Mouse (Mus musculus) midbrain, embryonic 16.5 days (tissue): ENCODE measurements around the gene Cfap54. TPM values are rescaled to one million over a fixed set of nuclear protein-coding genes. Genes with fewer than 3 reads are reported as not detected.

Experiments
- ATAC-seq: fragments of 200-750 bp; cut with Nextera tagmentation; 2 replicates; pipeline ENCODE4 v1.8.0; 2017; ENCODE audit warnings: moderate TSS enrichment
- H3K27ac ChIP-seq: fragments of 300-500 bp; sonication (generic); 2 replicates; pipeline ENCODE4 v1.5.1; 2014; ENCODE audit warnings: mild to moderate bottlenecking, low read length, mixed read lengths
- H3K27me3 ChIP-seq: fragments of 300-500 bp; sonication (generic); 2 replicates; pipeline ENCODE4 v1.6.1; 2014; ENCODE audit warnings: low read depth, low read length, mixed read lengths; ENCODE audit not compliant: control insufficient read depth, insufficient read depth
- H3K36me3 ChIP-seq: fragments of 300-500 bp; sonication (generic); 2 replicates; pipeline ENCODE4 v1.6.1; 2014; ENCODE audit warnings: mild to moderate bottlenecking, low read length, moderate library complexity, mixed read lengths; ENCODE audit not compliant: control insufficient read depth, insufficient read depth
- H3K4me1 ChIP-seq: fragments of 300-500 bp; sonication (generic); 2 replicates; pipeline ENCODE4 v1.6.1; 2014; ENCODE audit warnings: mild to moderate bottlenecking, low read length, mixed read lengths; ENCODE audit not compliant: control insufficient read depth, insufficient read depth
- H3K4me2 ChIP-seq: fragments of 300-500 bp; sonication (generic); 2 replicates; pipeline ENCODE4 v1.6.1; 2014; ENCODE audit warnings: mild to moderate bottlenecking, low read length, mixed read lengths
- H3K4me3 ChIP-seq: fragments of 300-500 bp; sonication (generic); 2 replicates; pipeline ENCODE4 v1.5.1; 2014; ENCODE audit warnings: low read depth, mild to moderate bottlenecking, low read length, moderate library complexity, mixed read lengths
- H3K9ac ChIP-seq: fragments of 300-500 bp; sonication (generic); 2 replicates; pipeline ENCODE4 v1.6.1; 2014; ENCODE audit warnings: low read depth, low read length, mixed read lengths
- H3K9me3 ChIP-seq: fragments of 300-500 bp; sonication (generic); replicated peaks from 2 replicates; pipeline ENCODE4 v1.6.1; 2014; ENCODE audit warnings: mild to moderate bottlenecking, low read length, mixed read lengths; ENCODE audit not compliant: control insufficient read depth, poor library complexity, severe bottlenecking
- WGBS: fragments of 180-500 bp; shearing (Covaris S2); extraction: QIAGEN DNeasy Blood & Tissue Kit; methylation state at CpG from one replicate; pipeline ENCODE4 v1.1.7; 2014; 5-methylcytosine and 5-hydroxymethylcytosine counted together
- polyA plus RNA-seq: library from polyadenylated mRNA; unstranded; fragments of >200 nt; fragmentation: Nextera tagmentation; extraction: Ambion mirVana; gene quantifications from 2 replicates; pipeline ENCODE4 v1.2.1, GENCODE M21; 2015

The Cfap54 gene
- polyA plus RNA-seq, 1 experiment from 2014 or later = 3.2 TPM

GRCm38 (mm10) chr10:93072769-93073168, 8.6 kb downstream of the Cfap54 start:
- Histone ChIP-seq H3K27me3 (no peaks in the 10 kb centered on the region), H3K9me3 (no peaks in the 10 kb centered on the region), H3K4me1 (no peaks in the 10 kb centered on the region), H3K36me3 (no peaks in the 10 kb centered on the region), H3K4me3 (no peak overlapping the region), H3K9ac (no peak overlapping the region), H3K27ac (no peak overlapping the region), H3K4me2 (no peak overlapping the region)
- no peak for ATAC-seq
- 74% methylated on average over 2 of the region's 2 CpGs for WGBS

DNA sequence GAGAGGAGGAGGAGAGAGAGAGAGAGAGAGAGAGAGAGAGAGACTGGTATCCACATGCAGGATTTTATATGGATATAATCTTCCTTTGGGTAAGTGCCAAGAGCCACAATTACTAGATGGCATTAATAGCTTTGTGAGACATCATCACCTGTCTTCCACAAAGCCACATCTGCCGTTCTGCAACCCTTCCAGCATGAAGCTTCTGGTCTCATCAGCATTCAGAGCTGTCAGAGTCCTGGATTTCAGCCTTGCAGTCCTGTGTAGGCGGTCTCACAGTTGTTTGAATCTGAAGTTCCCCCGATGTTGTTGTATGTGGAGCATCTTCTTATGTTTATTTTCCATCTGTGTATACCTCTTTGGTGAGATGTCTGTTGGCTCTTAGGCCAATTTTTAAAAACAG, 9.7 kb downstream of the Cfap54 start:
- Histone ChIP-seq H3K4me1 (no peaks in the 10 kb centered on the region), H3K4me3 (no peak overlapping the region), H3K4me2 (no peak overlapping the region), H3K27ac (no peak overlapping the region), H3K9me3 (no peaks in the 10 kb centered on the region), H3K9ac (no peak overlapping the region), H3K27me3 (no peaks in the 10 kb centered on the region), H3K36me3 (no peaks in the 10 kb centered on the region)
- WGBS = 77% methylated on average over 3 of the region's 3 CpGs
- ATAC-seq = no peak

DNA sequence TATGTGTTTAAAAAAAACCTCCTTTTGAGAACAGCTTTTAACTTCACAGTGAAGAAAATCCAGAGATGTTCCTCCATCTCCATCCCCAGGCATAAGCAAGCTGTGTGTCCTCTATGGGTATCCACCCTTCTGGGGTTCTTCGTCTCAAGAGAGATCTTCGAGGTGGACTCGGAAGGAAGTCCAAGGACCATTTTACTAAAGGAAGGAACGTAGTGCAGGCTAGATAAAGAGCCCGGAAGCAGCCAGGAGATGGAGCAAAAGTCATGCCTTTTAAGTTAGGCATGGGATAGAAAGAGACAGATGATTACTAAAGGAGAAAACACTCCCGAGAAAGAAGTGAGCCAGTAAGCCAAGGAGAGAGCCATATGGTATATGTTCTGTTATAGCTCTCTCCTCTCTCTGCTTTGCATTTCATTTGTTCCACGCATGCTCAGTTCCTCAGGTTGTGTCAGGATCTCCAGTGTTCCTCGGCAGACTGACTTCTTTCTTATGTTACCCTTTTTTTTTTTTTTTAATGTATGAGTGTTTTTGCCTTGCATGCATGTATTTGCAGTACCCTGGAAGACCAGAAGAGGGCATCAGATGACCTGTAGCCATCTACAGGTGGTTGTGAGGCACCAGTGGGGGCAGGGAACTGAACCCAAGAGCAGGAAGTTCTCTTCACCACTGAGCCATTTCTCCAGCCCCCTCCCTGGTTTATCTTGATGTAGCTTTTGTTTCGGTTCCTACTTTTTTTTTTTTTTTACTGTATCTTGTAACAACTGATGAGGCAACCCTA, 11.1 kb downstream of the Cfap54 start:
- no peaks in the 10 kb centered on the region for H3K36me3 ChIP-seq
- H3K27ac ChIP-seq = no peak overlapping the region
- no peaks in the 10 kb centered on the region for H3K4me1 ChIP-seq
- no peaks in the 10 kb centered on the region for H3K27me3 ChIP-seq
- no peaks in the 10 kb centered on the region for H3K9me3 ChIP-seq
- 76% methylated on average over 9 of the region's 9 CpGs for WGBS
- H3K9ac ChIP-seq = no peak overlapping the region
- H3K4me2 ChIP-seq = no peak overlapping the region
- no peak overlapping the region for H3K4me3 ChIP-seq
- ATAC-seq = no peak

- H3K27me3 ChIP-seq = no peaks in the 10 kb centered on the region
- no peak overlapping the region for H3K4me3 ChIP-seq
- H3K4me2 ChIP-seq = no peak overlapping the region
- H3K36me3 ChIP-seq = no peaks in the 10 kb centered on the region
- ATAC-seq = no peak
- no peak overlapping the region for H3K9ac ChIP-seq
- H3K9me3 ChIP-seq = no peaks in the 10 kb centered on the region
- H3K27ac ChIP-seq = no peak overlapping the region
- 80% methylated on average over 6 of the region's 6 CpGs for WGBS
- no peaks in the 10 kb centered on the region for H3K4me1 ChIP-seq
Observed at GRCm38 (mm10) chr10:93069721-93070120, 11.7 kb downstream of the Cfap54 start.

DNA sequence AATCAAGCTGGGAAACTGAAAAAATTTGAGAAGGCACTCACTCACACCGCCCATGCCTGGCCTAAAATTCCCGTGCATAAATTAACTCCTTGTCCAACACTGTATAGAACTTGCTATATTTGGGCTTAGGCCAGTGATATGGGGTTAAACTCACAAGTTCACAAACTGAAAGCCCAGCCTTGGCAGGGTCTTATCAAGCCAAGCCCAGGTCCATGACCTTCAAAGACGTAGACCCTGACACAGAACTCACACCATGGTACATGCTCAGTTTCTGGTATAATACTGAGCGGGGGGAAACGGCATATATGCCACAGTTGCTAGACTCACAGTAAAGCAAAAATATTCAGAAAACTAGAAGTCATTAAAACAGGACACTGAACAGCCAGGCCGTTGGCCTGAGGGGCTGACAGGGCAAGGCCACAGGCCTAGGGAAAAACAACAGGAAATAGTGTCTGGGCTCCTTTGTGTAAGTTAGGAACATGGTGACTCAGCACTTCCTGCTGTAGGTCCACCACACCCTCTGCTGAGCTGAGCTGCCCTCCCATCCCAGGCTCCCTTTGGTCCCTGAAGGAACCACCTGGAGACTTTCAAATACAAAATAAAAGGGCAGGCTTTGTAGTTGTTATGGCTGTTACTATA, 12.3 kb downstream of the Cfap54 start:
- no peak overlapping the region for H3K27ac ChIP-seq
- no peaks in the 10 kb centered on the region for H3K27me3 ChIP-seq
- H3K36me3 ChIP-seq = no peaks in the 10 kb centered on the region
- WGBS = 89% methylated on average over 6 of the region's 6 CpGs
- no peak overlapping the region for H3K4me3 ChIP-seq
- no peak overlapping the region for H3K9ac ChIP-seq
- no peak for ATAC-seq
- no peaks in the 10 kb centered on the region for H3K9me3 ChIP-seq
- H3K4me2 ChIP-seq = no peak overlapping the region
- no peaks in the 10 kb centered on the region for H3K4me1 ChIP-seq

DNA sequence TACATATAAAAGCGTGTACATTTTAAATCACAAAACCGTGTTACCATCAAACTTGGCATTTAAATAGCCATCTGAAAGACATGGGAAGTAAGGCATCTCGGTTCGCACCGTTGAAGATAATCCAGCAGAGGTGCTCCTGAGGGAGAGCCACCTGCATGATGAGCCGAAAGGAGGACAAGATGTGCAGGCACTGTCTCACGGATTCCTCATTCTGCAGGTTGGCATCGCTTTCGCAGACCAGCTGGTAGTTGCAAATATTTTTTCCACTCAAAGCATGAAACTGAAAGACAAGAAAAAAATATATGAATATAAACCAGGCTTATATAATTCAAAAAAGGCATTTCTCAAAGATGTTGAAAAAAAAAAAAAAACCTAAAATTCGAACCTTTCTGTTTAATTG, 16.4 kb downstream of the Cfap54 start:
- Histone ChIP-seq H3K27ac (no peak overlapping the region), H3K4me1 (no peaks in the 10 kb centered on the region), H3K4me2 (no peak overlapping the region), H3K36me3 (no peaks in the 10 kb centered on the region), H3K9me3 (no peaks in the 10 kb centered on the region), H3K27me3 (no peaks in the 10 kb centered on the region), H3K9ac (no peak overlapping the region), H3K4me3 (no peak overlapping the region)
- no peak for ATAC-seq
- 80% methylated on average over 10 of the region's 10 CpGs for WGBS

DNA sequence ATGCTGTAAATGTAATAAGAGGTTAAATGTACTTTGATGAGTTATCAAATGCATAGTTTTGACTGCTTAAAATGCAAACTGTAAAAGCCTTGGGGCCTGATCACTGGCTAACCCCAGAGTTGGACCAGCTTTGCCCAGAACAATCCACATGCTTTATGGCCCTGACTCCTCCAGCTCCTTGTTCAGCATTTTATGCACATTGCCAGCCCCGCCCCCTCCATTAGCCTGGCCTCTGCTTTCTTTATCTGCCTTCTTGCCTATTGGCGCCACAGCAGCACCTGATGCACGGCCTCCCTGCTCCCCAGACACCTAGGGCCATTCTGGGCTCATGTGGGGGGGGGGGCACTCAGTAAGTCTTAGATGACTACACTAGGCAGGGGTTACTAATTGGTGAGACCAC, 17.8 kb downstream of the Cfap54 start:
- Histone ChIP-seq H3K9me3 (no peaks in the 10 kb centered on the region), H3K4me2 (no peak overlapping the region), H3K4me3 (no peak overlapping the region), H3K36me3 (no peaks in the 10 kb centered on the region), H3K9ac (no peak overlapping the region), H3K27me3 (no peaks in the 10 kb centered on the region), H3K27ac (no peak overlapping the region), H3K4me1 (no peaks in the 10 kb centered on the region)
- ATAC-seq = no peak
- 61% methylated on average over 3 of the region's 3 CpGs for WGBS

DNA sequence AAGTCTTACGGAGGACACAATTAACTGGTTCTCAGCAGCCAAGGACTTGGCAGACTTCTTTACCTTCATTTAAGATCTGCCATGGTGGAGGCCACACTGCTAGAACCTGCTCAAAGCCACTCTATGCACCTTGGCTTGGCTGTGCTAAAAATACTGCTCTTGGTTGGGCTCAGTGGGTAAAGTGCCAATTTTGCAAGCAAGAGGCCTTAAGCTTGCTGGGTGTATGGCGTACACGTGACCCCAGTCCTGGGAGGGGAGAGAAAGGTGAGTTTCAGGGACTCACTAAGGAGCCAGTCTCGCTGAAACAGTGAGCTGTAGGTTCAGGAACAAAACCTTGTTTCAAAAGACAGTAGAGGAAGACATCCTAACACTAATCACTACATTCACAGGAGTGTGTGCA, 19.0 kb downstream of the Cfap54 start:
- H3K9ac ChIP-seq = no peak overlapping the region
- H3K4me2 ChIP-seq = no peak overlapping the region
- WGBS = 85% methylated on average over 4 of the region's 4 CpGs
- no peak for ATAC-seq
- no peaks in the 10 kb centered on the region for H3K9me3 ChIP-seq
- H3K27me3 ChIP-seq = no peaks in the 10 kb centered on the region
- H3K4me1 ChIP-seq = no peaks in the 10 kb centered on the region
- no peaks in the 10 kb centered on the region for H3K36me3 ChIP-seq
- no peak overlapping the region for H3K27ac ChIP-seq
- H3K4me3 ChIP-seq = no peak overlapping the region

DNA sequence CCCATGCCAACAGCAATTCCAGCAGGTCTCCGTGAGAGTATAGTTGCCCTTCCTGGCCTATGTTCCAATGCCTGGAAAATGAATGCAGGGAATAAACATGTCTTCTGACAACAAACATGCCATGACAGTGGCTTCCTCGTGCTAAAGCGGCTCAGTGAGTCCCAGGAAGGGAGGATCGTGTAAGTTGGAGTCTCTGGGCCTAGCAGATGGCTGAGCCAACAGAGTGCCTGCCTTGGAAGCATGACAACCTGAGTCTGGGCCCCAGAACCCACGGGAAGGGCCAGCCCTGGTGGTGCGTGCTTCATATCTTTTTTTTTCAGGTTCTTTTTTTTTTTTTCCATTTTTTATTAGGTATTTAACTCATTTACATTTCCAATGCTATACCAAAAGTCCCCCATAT, 27.6 kb downstream of the Cfap54 start:
- H3K4me3 ChIP-seq = no peak overlapping the region
- H3K36me3 ChIP-seq = no peaks in the 10 kb centered on the region
- no peak overlapping the region for H3K27ac ChIP-seq
- H3K4me1 ChIP-seq = peaks cover 2% of the 10 kb centered on the region; the same call in 1 of the 2 replicates
- no peak overlapping the region for H3K9ac ChIP-seq
- no peak overlapping the region for H3K4me2 ChIP-seq
- WGBS = 81% methylated on average over 6 of the region's 6 CpGs
- no peaks in the 10 kb centered on the region for H3K27me3 ChIP-seq
- no peak for ATAC-seq
- H3K9me3 ChIP-seq = no peaks in the 10 kb centered on the region
